Mouse (Mus musculus) embryonic facial prominence, embryonic 12.5 days (tissue): ENCODE measurements around the gene Adgre5. TPM values are rescaled to one million over a fixed set of nuclear protein-coding genes. Genes with fewer than 3 reads are reported as not detected.

ENCODE experiments used
- ATAC-seq: fragments of 200-750 bp; cut with Nextera tagmentation; 2 replicates; pipeline ENCODE4 v1.8.0; 2017; ENCODE audit not compliant: insufficient number of reproducible peaks, insufficient read depth, low FRiP score, low TSS enrichment
- H3K27ac ChIP-seq: fragments of 300-500 bp; sonication (generic); 2 replicates; pipeline ENCODE4 v1.5.1; 2016; ENCODE audit warnings: mild to moderate bottlenecking
- H3K27me3 ChIP-seq: fragments of 300-500 bp; sonication (generic); 2 replicates; pipeline ENCODE4 v1.6.1; 2016; ENCODE audit warnings: mild to moderate bottlenecking, moderate library complexity
- H3K36me3 ChIP-seq: fragments of 300-500 bp; sonication (generic); 2 replicates; pipeline ENCODE4 v1.6.1; 2016; ENCODE audit warnings: mild to moderate bottlenecking
- H3K4me1 ChIP-seq: fragments of 300-500 bp; sonication (generic); 2 replicates; pipeline ENCODE4 v1.6.1; 2016
- H3K4me2 ChIP-seq: fragments of 300-500 bp; sonication (generic); replicated peaks from 2 replicates; pipeline ENCODE4 v1.6.1; 2016; ENCODE audit warnings: mild to moderate bottlenecking, moderate library complexity
- H3K4me3 ChIP-seq: fragments of 300-500 bp; sonication (generic); 2 replicates; pipeline ENCODE4 v1.5.1; 2016; ENCODE audit warnings: mild to moderate bottlenecking
- H3K9ac ChIP-seq: fragments of 300-500 bp; sonication (generic); 2 replicates; pipeline ENCODE4 v1.6.1; 2016; ENCODE audit warnings: mild to moderate bottlenecking, moderate library complexity
- H3K9me3 ChIP-seq: fragments of 300-500 bp; sonication (generic); 2 replicates; pipeline ENCODE4 v1.6.1; 2016; ENCODE audit warnings: mild to moderate bottlenecking, moderate library complexity
- whole genome bisulfite sequencing: fragments of 180-500 bp; shearing (Covaris S2); methylation state at CpG from one replicate; pipeline ENCODE4 v1.1.7; 2016; 5-methylcytosine and 5-hydroxymethylcytosine counted together
- polyA plus RNA-seq: library from polyadenylated mRNA; unstranded; fragments of >200 nt; fragmentation: Nextera tagmentation; extraction: Ambion mirVana; gene quantifications from 2 replicates; pipeline ENCODE4 v1.2.1, GENCODE M21; 2016

Gene Adgre5
- polyA plus RNA-seq, 1 experiment from 2014 or later = 26.0 TPM

- no peak for ATAC-seq
- Histone ChIP-seq H3K27ac (no peak overlapping the region), H3K4me3 (no peak overlapping the region), H3K4me2 (no peak overlapping the region), H3K9ac (no peak overlapping the region), H3K4me1 (peaks cover 33% of the 10 kb centered on the region), H3K27me3 (0 out of 2 replicates have a peak, but pooled peaks cover 4% of the 10 kb centered on the region), H3K36me3 (no peaks in the 10 kb centered on the region), H3K9me3 (no peaks in the 10 kb centered on the region)
- 88% methylated on average over 4 of the region's 4 CpGs for WGBS
Measured at GRCm38 (mm10) chr8:83736681-83737080, 4.4 kb downstream of the Adgre5 start.

DNA sequence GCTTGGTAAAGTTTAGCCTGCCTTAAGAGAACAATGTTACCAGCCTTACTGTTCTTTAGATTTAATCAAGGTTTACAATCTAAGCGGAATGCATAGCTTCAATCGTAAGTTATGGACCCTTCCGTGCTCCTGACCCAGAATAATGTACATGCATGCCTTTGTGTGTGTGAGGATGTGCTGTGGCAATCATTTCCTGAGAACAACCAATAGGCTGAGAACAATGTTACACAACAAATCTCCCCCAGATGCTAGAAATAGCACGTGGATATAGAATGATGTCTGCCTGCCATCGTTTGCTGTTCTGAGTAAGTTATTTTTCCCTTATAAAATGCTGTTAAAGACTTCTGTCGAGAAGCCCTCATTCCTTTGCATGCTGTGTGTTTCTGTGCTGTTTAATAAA lies 8.2 kb downstream of the Adgre5 start:
- Histone ChIP-seq H3K4me1 (peaks cover 6% of the 10 kb centered on the region), H3K4me3 (no peak overlapping the region), H3K9ac (no peak overlapping the region), H3K36me3 (peaks cover 3% of the 10 kb centered on the region; the same call in 1 of the 2 replicates), H3K9me3 (no peaks in the 10 kb centered on the region), H3K27me3 (no peaks in the 10 kb centered on the region), H3K4me2 (no peak overlapping the region), H3K27ac (no peak overlapping the region)
- no peak for ATAC-seq
- WGBS = 84% methylated on average over 6 of the region's 6 CpGs

DNA sequence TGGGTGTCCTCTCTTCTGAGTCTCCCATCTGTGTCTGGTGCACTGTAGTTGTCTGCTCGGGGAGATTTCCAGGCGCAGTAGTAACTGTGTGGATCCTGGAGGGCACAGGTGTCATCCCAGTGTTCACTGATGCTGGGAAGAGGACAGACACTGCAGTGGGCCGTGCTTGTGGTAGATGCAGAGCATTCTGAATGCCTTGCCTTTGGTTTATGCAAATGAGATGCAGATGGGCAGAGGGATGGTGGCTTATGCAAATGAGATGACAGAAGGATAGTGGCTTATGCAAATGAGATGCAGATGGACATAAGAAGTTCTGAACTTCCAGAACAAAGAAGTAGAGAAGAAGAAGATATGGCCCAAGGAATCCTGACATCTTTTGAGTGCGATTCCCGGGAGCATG lies 9.2 kb downstream of the Adgre5 start:
- no peaks in the 10 kb centered on the region for H3K9me3 ChIP-seq
- H3K27ac ChIP-seq = no peak overlapping the region
- no peak for ATAC-seq
- no peak overlapping the region for H3K4me3 ChIP-seq
- no peaks in the 10 kb centered on the region for H3K27me3 ChIP-seq
- H3K9ac ChIP-seq = no peak overlapping the region
- WGBS = 78% methylated on average over 5 of the region's 5 CpGs
- peaks cover 7% of the 10 kb centered on the region; the same call in 1 of the 2 replicates for H3K36me3 ChIP-seq
- H3K4me2 ChIP-seq = no peak overlapping the region
- no peaks in the 10 kb centered on the region for H3K4me1 ChIP-seq

GRCm38 (mm10) chr8:83729009-83729807 lies 11.9 kb downstream of the Adgre5 start:
- Histone ChIP-seq H3K9me3 (no peaks in the 10 kb centered on the region), H3K27me3 (no peaks in the 10 kb centered on the region), H3K4me1 (no peaks in the 10 kb centered on the region), H3K4me3 (no peak overlapping the region), H3K27ac (no peak overlapping the region), H3K36me3 (peaks cover 27% of the 10 kb centered on the region), H3K4me2 (no peak overlapping the region), H3K9ac (no peak overlapping the region)
- WGBS = 62% methylated on average over 11 of the region's 11 CpGs
- no peak for ATAC-seq

DNA sequence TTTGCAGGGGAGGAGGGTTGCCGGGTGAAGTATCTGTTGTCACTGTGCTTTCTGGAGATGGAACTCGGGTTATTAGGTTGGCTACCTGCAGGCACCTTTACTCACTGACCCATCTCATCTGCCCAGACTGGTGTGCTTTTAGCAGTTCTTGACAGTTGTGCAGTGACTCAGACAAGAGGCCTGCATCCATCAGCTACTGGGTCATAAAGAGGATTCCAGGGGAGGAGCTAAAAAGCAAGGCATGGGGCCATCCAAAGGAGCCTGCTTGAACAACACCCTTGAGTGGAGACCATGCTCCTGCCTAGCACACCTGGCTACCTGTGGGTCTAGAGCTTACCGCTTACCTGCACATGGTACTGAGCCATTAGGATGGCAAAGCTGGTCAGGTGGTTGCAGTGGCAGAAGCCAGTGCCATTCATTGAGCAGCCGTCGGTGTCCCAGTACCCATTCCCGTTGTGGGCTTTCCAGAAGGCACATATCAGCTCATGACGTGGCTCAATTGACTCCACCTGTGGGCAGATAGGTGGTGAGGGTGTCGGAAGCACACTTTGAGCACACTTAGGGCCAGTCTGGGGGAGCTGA lies 15.5 kb downstream of the Adgre5 start:
- H3K36me3 ChIP-seq = peaks cover 63% of the 10 kb centered on the region
- WGBS = 92% methylated on average over 8 of the region's 8 CpGs
- H3K4me2 ChIP-seq = no peak overlapping the region
- no peak overlapping the region for H3K4me3 ChIP-seq
- no peak overlapping the region for H3K9ac ChIP-seq
- H3K9me3 ChIP-seq = no peaks in the 10 kb centered on the region
- no peak overlapping the region for H3K27ac ChIP-seq
- no peaks in the 10 kb centered on the region for H3K4me1 ChIP-seq
- H3K27me3 ChIP-seq = no peaks in the 10 kb centered on the region
- no peak for ATAC-seq

DNA sequence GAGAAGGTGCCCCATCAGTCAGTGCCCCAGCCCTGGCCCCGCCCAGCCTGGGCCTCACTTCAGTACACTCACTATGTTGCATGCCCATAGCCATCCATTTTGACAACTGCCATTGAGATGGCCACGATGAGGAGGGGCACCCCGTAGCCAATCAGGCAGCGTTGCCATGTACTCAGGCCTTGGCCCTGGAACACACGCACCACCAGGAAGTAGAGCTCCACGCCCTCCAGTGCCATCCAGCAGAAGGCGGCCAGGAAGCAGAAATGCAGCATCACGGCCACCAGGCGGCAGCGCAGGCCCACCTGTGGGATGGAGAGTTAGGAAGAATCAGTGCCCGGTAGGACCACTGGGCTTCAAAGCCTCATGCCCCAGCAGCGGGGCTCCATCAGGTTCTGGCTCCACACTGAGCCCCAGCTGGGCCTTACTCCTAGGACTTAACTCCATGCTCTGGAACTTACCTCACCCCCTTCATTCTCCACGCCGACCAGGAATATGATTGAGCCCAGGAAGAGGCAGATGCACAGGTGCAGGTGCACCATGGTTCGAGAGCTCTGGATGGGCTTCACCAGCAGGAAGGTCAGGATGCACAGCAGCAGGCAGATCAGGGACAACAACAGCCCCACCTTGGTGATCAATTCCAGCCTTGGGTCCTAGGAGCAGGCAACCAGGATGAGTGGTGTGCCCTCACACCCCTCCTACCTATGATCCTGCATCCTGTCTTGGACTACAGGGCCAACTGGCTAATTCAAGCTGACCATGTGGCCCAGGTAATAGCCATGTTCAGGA lies 16.2 kb downstream of the Adgre5 start:
- Histone ChIP-seq H3K27me3 (no peaks in the 10 kb centered on the region), H3K4me2 (no peak overlapping the region), H3K4me3 (no peak overlapping the region), H3K4me1 (no peaks in the 10 kb centered on the region), H3K9me3 (no peaks in the 10 kb centered on the region), H3K9ac (no peak overlapping the region), H3K36me3 (peaks cover 70% of the 10 kb centered on the region), H3K27ac (no peak overlapping the region)
- WGBS = 46% methylated on average over 15 of the region's 15 CpGs
- ATAC-seq = peak; percentile 37

- no peak overlapping the region for H3K4me2 ChIP-seq
- H3K4me1 ChIP-seq = no peaks in the 10 kb centered on the region
- H3K27ac ChIP-seq = no peak overlapping the region
- no peaks in the 10 kb centered on the region for H3K9me3 ChIP-seq
- peaks cover 77% of the 10 kb centered on the region for H3K36me3 ChIP-seq
- no peaks in the 10 kb centered on the region for H3K27me3 ChIP-seq
- ATAC-seq = no peak
- H3K9ac ChIP-seq = no peak overlapping the region
- 87% methylated on average over 11 of the region's 11 CpGs for WGBS
- H3K4me3 ChIP-seq = no peak overlapping the region
Measured at GRCm38 (mm10) chr8:83723447-83724083, 17.6 kb downstream of the Adgre5 start.

- H3K27me3 ChIP-seq = no peaks in the 10 kb centered on the region
- WGBS = 89% methylated on average over 12 of the region's 12 CpGs
- H3K9me3 ChIP-seq = no peaks in the 10 kb centered on the region
- peaks cover 71% of the 10 kb centered on the region for H3K36me3 ChIP-seq
- H3K4me1 ChIP-seq = no peaks in the 10 kb centered on the region
- H3K4me3 ChIP-seq = no peak overlapping the region
- no peak overlapping the region for H3K9ac ChIP-seq
- no peak for ATAC-seq
- no peak overlapping the region for H3K27ac ChIP-seq
- H3K4me2 ChIP-seq = no peak overlapping the region
Measured at GRCm38 (mm10) chr8:83722631-83723030, 18.5 kb downstream of the Adgre5 start.

DNA sequence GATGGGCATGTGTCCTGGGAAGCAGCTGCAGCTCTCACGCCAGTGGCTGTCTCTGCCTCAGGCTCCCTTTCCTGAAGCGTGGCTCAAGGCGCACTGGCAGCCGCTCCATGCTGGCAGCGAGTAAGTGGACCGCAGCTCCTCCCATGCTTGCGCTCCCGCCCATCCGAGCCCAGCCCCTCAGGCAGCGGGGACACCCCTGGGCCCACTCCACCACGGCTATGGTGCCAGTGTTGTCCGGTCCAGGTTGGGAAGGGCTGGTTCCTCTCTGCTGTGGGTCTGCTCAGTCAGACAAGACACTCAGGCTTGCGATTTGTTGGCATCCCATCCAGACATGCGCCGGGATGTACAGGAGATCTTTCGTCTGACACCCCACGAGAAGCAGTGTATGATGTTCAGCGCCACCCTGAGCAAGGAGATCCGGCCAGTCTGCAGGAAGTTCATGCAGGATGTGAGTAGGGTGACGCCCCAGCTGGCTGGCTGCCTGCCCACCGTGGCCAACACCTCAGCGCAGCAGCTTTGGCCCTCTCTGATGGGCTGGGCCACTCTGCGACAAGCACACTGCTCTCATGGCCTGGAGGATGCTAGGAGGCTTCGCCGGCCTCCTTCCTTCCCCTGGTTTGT lies 19.6 kb downstream of the Adgre5 start:
- no peaks in the 10 kb centered on the region for H3K27me3 ChIP-seq
- H3K9me3 ChIP-seq = no peaks in the 10 kb centered on the region
- no peak for ATAC-seq
- no peak overlapping the region for H3K27ac ChIP-seq
- H3K4me3 ChIP-seq = no peak overlapping the region
- peaks cover 70% of the 10 kb centered on the region for H3K36me3 ChIP-seq
- H3K9ac ChIP-seq = no peak overlapping the region
- H3K4me1 ChIP-seq = peaks cover 9% of the 10 kb centered on the region
- H3K4me2 ChIP-seq = no peak overlapping the region
- 92% methylated on average over 25 of the region's 25 CpGs for WGBS

- Histone ChIP-seq H3K9ac (no peak overlapping the region), H3K4me2 (no peak overlapping the region), H3K27ac (no peak overlapping the region), H3K27me3 (no peaks in the 10 kb centered on the region), H3K36me3 (peaks cover 55% of the 10 kb centered on the region), H3K9me3 (no peaks in the 10 kb centered on the region), H3K4me1 (peaks cover 15% of the 10 kb centered on the region), H3K4me3 (no peak overlapping the region)
- no peak for ATAC-seq
- WGBS = 83% methylated on average over 2 of the region's 2 CpGs
Measured at GRCm38 (mm10) chr8:83719693-83720092, 21.4 kb downstream of the Adgre5 start.

DNA sequence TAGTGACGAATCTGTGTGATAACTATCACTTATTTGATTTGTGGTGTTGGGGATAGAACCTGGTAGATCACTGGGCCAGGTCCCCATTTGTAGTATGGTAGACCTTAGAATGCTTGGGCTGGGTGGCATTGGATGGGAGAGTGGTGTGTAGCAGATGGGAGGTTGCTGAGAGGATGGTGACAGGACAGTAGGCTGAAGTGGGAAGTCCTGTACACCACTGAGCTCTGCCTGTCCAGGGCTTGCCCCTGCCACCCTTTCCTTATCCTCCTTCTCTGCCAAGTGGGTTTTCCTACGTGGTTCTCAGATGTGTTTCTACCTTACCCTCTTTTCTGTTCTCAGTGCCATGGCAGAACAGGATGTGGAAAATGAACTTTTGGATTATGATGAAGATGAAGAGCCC lies 22.1 kb downstream of the Adgre5 start:
- Histone ChIP-seq H3K9me3 (no peaks in the 10 kb centered on the region), H3K4me1 (peaks cover 15% of the 10 kb centered on the region), H3K27me3 (no peaks in the 10 kb centered on the region), H3K9ac (no peak overlapping the region), H3K4me3 (no peak overlapping the region), H3K27ac (no peak overlapping the region), H3K36me3 (peaks cover 48% of the 10 kb centered on the region), H3K4me2 (no peak overlapping the region)
- ATAC-seq = no peak
- WGBS = 88% methylated on average over 2 of the region's 2 CpGs
